Mouse (Mus musculus): ENCODE data around the gene Olfr1184.
"Not testable (repeated sequence)": the region's sequence is repeated elsewhere in the genome, so short reads cannot be mapped to it uniquely, and the experiment has no call there.

Gene Olfr1184

GRCm38 (mm10) chr2:88483298-88483697 is at the start of gene Olfr1184:
Gene Olfr1184 (plus strand): TSS chr2:88483598.
- no peak for DNase-seq (ENCODE audit: low spot score)

- DNase-seq (ENCODE audit: low spot score), result no peak
These were observed 34.4 kb upstream of the Olfr1184 start, which contains the start of gene Gm13757 for GRCm38 (mm10) chr2:88449031-88449430. Gene Gm13757 (minus strand): TSS chr2:88449131.

GRCm38 (mm10) chr2:88454567-88454966 is 28.8 kb upstream of the Olfr1184 start, which contains the start of gene Olfr1183:
Gene Olfr1183 (plus strand): TSS chr2:88454867.
- DNase-seq (ENCODE audit: low spot score), result not testable (repeated sequence)

- DNase-seq (ENCODE audit: low spot score), result no peak
These were observed 9.6 kb downstream of the Olfr1184 start, which contains the start of gene Olfr1185-ps1 for GRCm38 (mm10) chr2:88493020-88493419. Gene Olfr1185-ps1 (plus strand): TSS chr2:88493320.

GRCm38 (mm10) chr2:88518251-88518650 is 34.9 kb downstream of the Olfr1184 start, which contains the start of gene Olfr1186:
Gene Olfr1186 (plus strand): TSS chr2:88518551.
- no peak for DNase-seq (ENCODE audit: low spot score)

GRCm38 (mm10) chr2:88525720-88526119 is 42.3 kb downstream of the Olfr1184 start:
- DNase-seq (ENCODE audit: low spot score), result no peak

Measured in adipocyte (in vitro differentiated cells).